Mouse (Mus musculus): ENCODE results near the gene Hmgcs1.

DNA sequence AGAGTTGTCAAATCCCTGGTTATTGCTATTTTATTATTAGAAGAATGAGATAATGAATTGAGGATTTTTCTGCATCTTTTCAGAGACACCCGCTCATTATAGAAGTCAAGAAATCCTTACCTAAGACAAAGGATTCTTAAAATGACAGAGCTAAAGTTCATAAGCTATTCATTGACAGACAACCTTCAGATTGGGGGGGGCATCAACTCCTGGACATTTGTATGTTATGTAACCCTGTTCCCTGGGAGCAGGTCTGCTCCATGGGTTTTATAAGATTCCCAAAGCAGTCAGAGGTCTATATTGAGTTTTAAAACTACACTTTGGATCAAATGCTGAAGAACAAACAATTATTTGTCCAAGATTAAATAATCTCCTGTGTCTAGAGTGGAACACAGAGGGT, 43.7 kb upstream of the Hmgcs1 start:
- TF ChIP-seq CTCF (IDR thresholded peaks at IDR 0.05; ENCODE audit: low read depth, low read length) (no peak), POLR2AphosphoS5 (IDR thresholded peaks at IDR 0.05; ENCODE audit: insufficient replicate concordance, low read depth, low read length) (no peak), GATA1 (IDR thresholded peaks at IDR 0.05; ENCODE audit: borderline replicate concordance, low read length) (no peak), TAL1 (conservative IDR thresholded peaks at IDR 0.05; ENCODE audit: low read depth, low read length) (no peak), GATA2 (IDR thresholded peaks at IDR 0.05; ENCODE audit: borderline replicate concordance, low read depth, low read length) (no peak)

All from G1E (cell line).